Mouse (Mus musculus) hindbrain, postnatal 0 days (tissue): ENCODE measurements at regions not wholly inside any gene's neighbourhood (a gene's known extent, or its start where the extent isn't known, plus 50 kb on each side); places are given as distances from the start of the nearest gene placed in this dataset.

Experiments used
- ATAC-seq: fragments of 200-750 bp; cut with Nextera tagmentation; 2 replicates; pipeline ENCODE4 v1.8.0; 2017; ENCODE audit warnings: mild to moderate bottlenecking, moderate TSS enrichment, moderate library complexity
- DNase-seq: peaks from one replicate; pipeline ENCODE4 v3.0.0-alpha.2; 2015; ENCODE audit warnings: low spot score
- H3K27ac ChIP-seq: fragments of 300-500 bp; sonication (generic); 2 replicates; pipeline ENCODE4 v1.5.1; 2014; ENCODE audit warnings: mild to moderate bottlenecking
- H3K27me3 ChIP-seq: fragments of 300-500 bp; sonication (generic); 2 replicates; pipeline ENCODE4 v1.6.1; 2014; ENCODE audit warnings: low read length, mixed read lengths; ENCODE audit not compliant: insufficient read depth
- H3K36me3 ChIP-seq: fragments of 300-500 bp; sonication (generic); 2 replicates; pipeline ENCODE4 v1.6.1; 2014; ENCODE audit warnings: low read length, mixed read lengths; ENCODE audit not compliant: insufficient read depth
- H3K4me1 ChIP-seq: fragments of 300-500 bp; sonication (generic); 2 replicates; pipeline ENCODE4 v1.6.1; 2014; ENCODE audit warnings: antibody characterized with exemption, low read length, mixed read lengths; ENCODE audit not compliant: insufficient read depth
- H3K4me2 ChIP-seq: fragments of 300-500 bp; sonication (generic); 2 replicates; pipeline ENCODE4 v1.6.1; 2014; ENCODE audit warnings: low read depth, mild to moderate bottlenecking, low read length, moderate library complexity, mixed read lengths
- H3K4me3 ChIP-seq: fragments of 300-500 bp; sonication (generic); 2 replicates; pipeline ENCODE4 v1.5.1; 2014; ENCODE audit warnings: low read length
- H3K9ac ChIP-seq: fragments of 300-500 bp; sonication (generic); replicated peaks from 2 replicates; pipeline ENCODE4 v1.6.1; 2014; ENCODE audit warnings: mild to moderate bottlenecking, low read length, moderate library complexity, mixed read lengths
- H3K9me3 ChIP-seq: fragments of 300-500 bp; sonication (generic); 2 replicates; pipeline ENCODE4 v1.6.1; 2016; ENCODE audit warnings: low read length, mixed read lengths
- CTCF ChIP-seq: IDR thresholded peaks from 2 replicates; pipeline ENCODE4 v1.5.1; 2016; ENCODE audit warnings: antibody characterized with exemption, control low read depth, low read depth
- WGBS: fragments of 180-500 bp; shearing (Covaris S2); extraction: QIAGEN DNeasy Blood & Tissue Kit; methylation state at CpG from one replicate; pipeline ENCODE4 v1.1.7; 2014; 5-methylcytosine and 5-hydroxymethylcytosine counted together

DNA sequence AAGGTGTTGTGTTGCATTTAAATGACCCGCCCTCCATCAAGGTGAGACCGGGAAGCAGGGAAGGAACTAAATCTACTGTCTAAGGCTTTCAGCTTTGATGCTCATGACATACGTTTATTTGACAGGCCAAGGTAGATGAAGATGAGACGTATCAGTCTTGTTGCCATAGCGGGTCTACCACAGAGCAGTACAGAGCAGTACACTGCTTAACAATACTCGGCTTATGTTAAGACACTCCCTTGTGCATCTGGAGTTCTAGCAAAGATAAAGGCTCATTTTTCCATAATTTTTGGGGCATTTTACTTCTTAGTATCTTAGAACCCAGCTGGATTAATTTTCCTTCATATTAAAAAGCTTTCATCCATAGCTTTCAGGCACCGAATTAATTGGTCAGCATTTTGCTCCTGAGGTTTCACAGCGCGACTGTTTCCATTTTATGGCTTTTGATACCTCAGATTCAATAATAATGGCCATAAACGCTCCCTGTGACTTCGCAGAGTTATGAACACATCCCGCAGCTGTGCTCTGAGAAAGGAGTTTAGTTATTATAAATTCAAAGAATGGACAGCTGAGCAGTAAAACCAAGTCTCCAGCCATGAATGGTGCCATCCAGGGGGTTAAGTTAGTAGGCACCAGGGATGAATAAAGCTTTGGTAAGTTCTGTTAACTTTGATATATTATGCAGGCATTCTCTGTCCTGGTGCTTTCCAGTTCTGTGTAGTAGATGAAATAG is 85.0 kb upstream of the Pld5 start:
- no peak overlapping the region for H3K27ac ChIP-seq
- no peak for DNase-seq
- no peaks in the 10 kb centered on the region for H3K36me3 ChIP-seq
- H3K9ac ChIP-seq: no peak overlapping the region
- no peaks in the 10 kb centered on the region for H3K27me3 ChIP-seq
- no peak for TF ChIP-seq CTCF
- peaks cover 5% of the 10 kb centered on the region; the same call in 1 of the 2 replicates for H3K4me1 ChIP-seq
- no peak overlapping the region for H3K4me3 ChIP-seq
- H3K4me2 ChIP-seq: no peak overlapping the region
- no peaks in the 10 kb centered on the region for H3K9me3 ChIP-seq
- 72% methylated on average over 12 of the region's 12 CpGs for WGBS
- ATAC-seq: no peak

DNA sequence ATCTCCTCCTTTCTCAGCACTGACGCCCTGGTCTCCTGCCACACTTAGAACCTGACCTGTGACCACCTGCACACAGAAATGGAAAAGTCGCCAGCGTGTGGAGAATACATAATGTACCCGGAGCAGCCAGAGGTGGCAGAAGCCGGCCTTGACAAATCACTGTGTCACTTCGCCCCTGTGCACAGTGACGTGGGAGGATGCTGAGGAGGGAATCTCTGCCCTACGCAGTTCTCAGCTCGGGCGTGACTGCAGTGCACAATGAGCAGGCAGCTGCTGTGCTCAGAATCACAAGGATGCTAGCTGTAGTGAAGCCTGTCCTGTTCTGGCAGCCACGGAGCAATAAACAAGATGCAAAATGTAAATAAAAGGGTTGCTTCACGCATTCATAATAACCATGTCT is 80.2 kb upstream of the Pld5 start:
- H3K9me3 ChIP-seq: no peaks in the 10 kb centered on the region
- peak; percentile 82 for DNase-seq
- H3K4me3 ChIP-seq: peak overlapping the region; percentile 4; the same call in 1 of the 2 replicates
- H3K9ac ChIP-seq: 0 out of 2 replicates have a peak overlapping the region, but pooled peaks have one; percentile 21
- peak; percentile 29; the same call in 1 of the 2 replicates for TF ChIP-seq CTCF
- H3K27me3 ChIP-seq: no peaks in the 10 kb centered on the region
- peak overlapping the region; percentile 54; the same call in 1 of the 2 replicates for H3K27ac ChIP-seq
- peaks cover 6% of the 10 kb centered on the region; the same call in 1 of the 2 replicates for H3K4me1 ChIP-seq
- peak; percentile 97 for ATAC-seq
- 14% methylated on average over 12 of the region's 12 CpGs for WGBS
- peak overlapping the region; percentile 40 for H3K4me2 ChIP-seq
- no peaks in the 10 kb centered on the region for H3K36me3 ChIP-seq

DNA sequence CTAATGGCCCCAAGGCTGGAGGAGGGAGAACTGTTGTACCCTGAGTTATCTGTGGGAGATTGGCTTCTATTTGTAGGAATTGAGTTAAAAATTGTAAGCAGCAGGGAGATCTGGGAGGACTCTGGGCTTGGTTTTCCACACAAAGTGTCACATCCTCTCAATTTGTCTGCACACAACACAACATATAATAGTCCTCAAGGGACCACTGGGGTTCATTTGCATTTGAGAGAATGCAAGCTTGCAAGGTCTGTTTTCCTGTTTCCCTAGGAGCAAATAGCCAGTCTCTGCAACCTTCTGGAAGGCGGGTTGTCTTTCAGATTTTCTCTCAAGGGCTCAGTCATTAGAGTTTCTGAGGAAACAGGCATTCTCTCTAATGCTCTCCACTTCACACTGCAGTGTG is 79.8 kb upstream of the Pld5 start:
- TF ChIP-seq CTCF: no peak
- H3K4me1 ChIP-seq: peaks cover 6% of the 10 kb centered on the region; the same call in 1 of the 2 replicates
- no peaks in the 10 kb centered on the region for H3K27me3 ChIP-seq
- peak overlapping the region; percentile 54 for H3K27ac ChIP-seq
- WGBS: 22% methylated on average over 1 of the region's 1 CpGs
- ATAC-seq (no peak; the same call in 1 of the 2 replicates), DNase-seq (peak; percentile 25)
- no peak overlapping the region; the same call in 1 of the 2 replicates for H3K4me3 ChIP-seq
- peak overlapping the region; percentile 40 for H3K4me2 ChIP-seq
- H3K9me3 ChIP-seq: no peaks in the 10 kb centered on the region
- H3K9ac ChIP-seq: no peak overlapping the region
- no peaks in the 10 kb centered on the region for H3K36me3 ChIP-seq

DNA sequence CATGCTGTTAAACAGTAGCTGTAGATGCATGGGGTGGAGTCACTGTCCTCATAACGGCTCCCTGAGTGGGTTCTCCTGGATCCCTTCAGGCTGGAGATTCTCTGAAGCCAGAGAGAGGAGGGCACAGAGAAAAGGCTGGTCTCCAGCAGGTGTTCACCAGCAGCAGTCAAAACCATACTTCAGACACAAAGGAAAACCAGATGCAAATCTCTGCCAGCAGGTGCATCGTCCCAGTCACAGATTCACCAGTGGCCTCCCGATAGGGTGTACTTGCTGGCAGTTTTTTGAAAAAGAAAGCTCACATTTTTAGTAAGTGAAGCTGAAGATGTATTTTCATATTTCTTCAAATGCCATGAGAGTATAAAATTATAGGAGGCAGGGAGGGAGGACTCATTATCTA is 77.6 kb upstream of the Pld5 start:
- H3K27me3 ChIP-seq: no peaks in the 10 kb centered on the region
- ATAC-seq: no peak
- H3K4me1 ChIP-seq: peaks cover 6% of the 10 kb centered on the region; the same call in 1 of the 2 replicates
- no peak overlapping the region for H3K4me2 ChIP-seq
- DNase-seq: no peak
- no peak overlapping the region for H3K9ac ChIP-seq
- no peaks in the 10 kb centered on the region for H3K36me3 ChIP-seq
- TF ChIP-seq CTCF: no peak
- no peaks in the 10 kb centered on the region for H3K9me3 ChIP-seq
- H3K27ac ChIP-seq: no peak overlapping the region
- H3K4me3 ChIP-seq: no peak overlapping the region
- 62% methylated on average over 3 of the region's 3 CpGs for WGBS

DNA sequence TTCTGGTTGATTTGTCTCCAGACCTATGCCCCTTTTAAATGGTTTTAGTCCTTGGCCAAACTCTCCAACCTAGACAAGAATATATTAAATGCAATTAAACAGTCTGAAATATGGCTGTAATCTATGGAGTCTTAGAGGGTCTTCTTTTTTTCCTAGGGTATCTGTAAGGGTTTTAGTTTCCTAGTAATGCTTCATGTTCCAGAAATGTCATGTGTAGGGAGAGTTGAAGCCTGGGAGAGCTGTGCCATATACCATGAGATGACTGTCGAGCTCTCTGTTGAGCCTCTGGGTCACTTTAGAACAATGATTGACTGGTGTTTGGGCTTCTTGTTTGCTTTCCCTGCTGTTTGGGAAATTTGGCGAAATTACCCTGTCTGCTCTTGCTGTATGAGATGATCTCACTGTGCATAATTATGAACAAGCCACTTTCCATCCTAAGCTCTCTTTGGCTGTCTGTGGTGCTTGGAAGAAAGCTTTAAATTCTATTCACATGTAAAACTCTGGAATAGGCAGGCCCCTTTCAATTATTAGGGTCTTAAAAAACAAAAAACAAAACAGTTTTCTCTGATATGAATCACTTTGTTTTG is 74.9 kb upstream of the Pld5 start:
- DNase-seq (no peak), ATAC-seq (no peak)
- no peak for TF ChIP-seq CTCF
- Histone ChIP-seq H3K4me2 (no peak overlapping the region), H3K9me3 (no peaks in the 10 kb centered on the region), H3K36me3 (no peaks in the 10 kb centered on the region), H3K9ac (no peak overlapping the region), H3K4me3 (no peak overlapping the region), H3K4me1 (no peaks in the 10 kb centered on the region), H3K27me3 (no peaks in the 10 kb centered on the region), H3K27ac (no peak overlapping the region)
- WGBS: 36% methylated on average over 2 of the region's 2 CpGs

- H3K27me3 ChIP-seq: no peaks in the 10 kb centered on the region
- H3K4me1 ChIP-seq: no peaks in the 10 kb centered on the region
- ATAC-seq: no peak
- WGBS: 69% methylated on average over 3 of the region's 3 CpGs
- no peak overlapping the region for H3K4me2 ChIP-seq
- no peak overlapping the region for H3K4me3 ChIP-seq
- no peaks in the 10 kb centered on the region for H3K36me3 ChIP-seq
- no peak for TF ChIP-seq CTCF
- no peak overlapping the region for H3K27ac ChIP-seq
- no peak overlapping the region for H3K9ac ChIP-seq
- no peaks in the 10 kb centered on the region for H3K9me3 ChIP-seq
- DNase-seq: no peak
Measured at GRCm38 (mm10) chr1:176348129-176348528, 73.0 kb upstream of the Pld5 start.

- peak; percentile 46 for TF ChIP-seq CTCF
- no peaks in the 10 kb centered on the region for H3K27me3 ChIP-seq
- H3K36me3 ChIP-seq: no peaks in the 10 kb centered on the region
- ATAC-seq (no peak), DNase-seq (no peak)
- no peak overlapping the region for H3K4me2 ChIP-seq
- no peak overlapping the region for H3K27ac ChIP-seq
- H3K4me1 ChIP-seq: no peaks in the 10 kb centered on the region
- no peak overlapping the region for H3K4me3 ChIP-seq
- WGBS: 76% methylated on average over 3 of the region's 3 CpGs
- H3K9me3 ChIP-seq: no peaks in the 10 kb centered on the region
- H3K9ac ChIP-seq: no peak overlapping the region
Measured at GRCm38 (mm10) chr1:176331344-176331743, 56.2 kb upstream of the Pld5 start.
